Mouse (Mus musculus) T-cell, adult 2 months (primary cell): ENCODE measurements around the gene Golga3.

ENCODE experiments used
- DNase-seq: peaks from one replicate; pipeline ENCODE4 v3.0.0; 2022; ENCODE audit warnings: low spot score

Gene Golga3

DNA sequence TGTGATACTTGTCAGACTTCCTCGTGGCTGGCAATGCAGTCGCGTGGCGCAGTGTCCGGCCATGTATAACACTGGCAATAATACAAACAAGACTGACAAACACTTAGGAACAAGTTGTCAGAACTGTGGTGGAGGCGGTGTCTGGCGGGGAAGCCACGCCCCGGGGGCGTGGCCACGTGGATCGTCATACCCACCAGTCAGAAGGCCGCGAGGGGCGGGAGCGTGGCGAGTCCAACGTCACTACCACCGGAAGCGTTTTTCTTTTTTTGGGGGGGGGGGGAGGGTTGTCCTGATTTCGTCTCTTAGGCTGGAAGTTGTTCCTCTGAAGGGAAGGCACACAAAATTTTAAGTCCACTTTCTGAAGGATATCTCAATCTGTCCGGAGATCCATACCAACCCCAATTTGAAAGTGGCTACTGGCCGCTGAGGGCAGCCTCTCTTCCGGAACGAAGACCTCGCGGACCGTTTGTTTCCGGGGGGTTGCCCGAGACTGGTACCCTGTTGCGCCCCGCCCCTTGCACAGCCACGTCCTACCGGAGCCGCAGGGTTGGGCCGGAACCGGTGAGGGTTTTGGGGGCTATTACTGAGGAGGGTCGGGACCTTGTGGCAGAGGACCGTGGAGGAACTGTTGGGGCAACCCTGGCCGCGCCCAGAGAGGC is at the start of gene Golga3:
Gene Golga3 (plus strand): TSS at position 340 of the 659 bp plus-strand sequence.
- peak; percentile 92 for DNase-seq

DNA sequence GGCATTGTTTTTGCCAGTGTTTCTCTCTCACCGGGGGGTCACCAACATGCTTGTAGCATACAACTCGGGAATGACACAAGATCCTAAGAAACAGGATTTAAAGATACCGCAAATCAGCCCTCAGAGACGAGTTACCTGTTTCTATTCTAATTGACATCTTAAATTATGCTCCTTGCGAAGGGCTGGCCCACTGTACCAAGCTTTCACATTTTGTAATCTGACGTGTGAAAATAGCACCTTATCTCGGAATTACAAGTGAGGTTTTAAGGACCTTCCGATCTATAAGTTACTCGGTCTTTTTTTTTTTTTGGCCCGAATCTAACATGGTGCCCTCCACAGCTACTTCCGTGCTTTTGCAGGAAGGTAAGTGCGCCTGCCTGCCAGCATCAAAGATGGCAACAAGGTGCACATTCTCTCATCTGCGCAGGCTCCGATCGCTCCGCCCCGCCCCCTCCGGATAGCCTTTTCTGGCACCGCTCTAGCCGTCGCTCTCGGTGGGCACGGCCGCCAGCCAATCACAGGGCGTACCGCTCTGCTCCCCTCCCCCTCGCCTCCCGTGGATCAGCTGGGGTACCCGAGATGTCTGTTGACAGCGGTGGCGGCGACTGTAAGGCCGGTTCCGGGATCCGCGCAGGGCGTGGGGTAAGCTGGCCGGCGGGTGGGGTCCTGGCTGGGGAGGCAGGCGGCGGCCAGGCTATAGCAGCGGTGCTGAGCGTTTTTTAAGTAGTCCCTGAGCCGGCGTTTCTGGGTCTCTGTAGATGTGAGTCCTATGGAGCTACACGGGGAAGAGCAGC is 41.0 kb upstream of the Golga3 start, which contains the start of gene Chfr:
Gene Chfr (plus strand): TSS at position 550 of the 794 bp plus-strand sequence.
- DNase-seq: peak; percentile 99

DNA sequence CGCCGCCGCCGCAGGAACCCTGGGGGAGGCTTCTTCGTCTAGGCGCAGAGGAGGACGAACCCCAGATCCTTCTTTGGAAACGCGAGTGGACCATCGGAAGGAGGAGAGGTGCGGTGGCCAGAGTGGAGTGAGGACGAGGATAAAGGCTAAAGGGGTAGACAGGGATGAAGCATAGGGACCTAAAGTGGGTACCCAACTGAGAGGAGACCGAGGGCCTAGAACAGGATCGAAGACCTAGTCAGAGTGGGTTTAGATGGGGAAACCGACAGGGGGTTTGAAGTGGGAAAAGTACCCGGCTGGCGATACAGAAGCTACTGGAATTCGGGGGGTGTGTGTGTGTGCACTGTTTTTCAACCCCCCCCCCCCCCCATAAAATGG is 40.4 kb upstream of the Golga3 start:
- no peak for DNase-seq

DNA sequence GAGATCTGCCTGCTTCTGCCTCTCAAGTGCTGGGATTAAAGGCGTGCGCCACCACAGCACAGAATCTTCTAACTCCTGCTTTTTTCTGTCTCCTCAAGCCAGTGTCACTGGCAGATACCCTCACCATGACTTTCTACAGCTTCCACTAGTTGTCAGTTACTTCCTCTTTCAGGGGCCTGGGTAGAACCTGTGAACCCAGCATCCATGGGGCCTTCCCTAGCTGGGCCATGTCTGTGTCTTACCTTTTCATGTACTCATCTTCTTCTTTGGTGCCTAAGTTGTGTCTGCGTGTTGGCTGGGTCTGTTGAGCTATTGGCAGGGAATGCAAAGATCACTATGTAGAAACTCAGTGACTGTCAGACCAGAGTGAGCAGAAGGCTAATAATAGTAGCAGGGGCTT is 38.7 kb upstream of the Golga3 start:
- DNase-seq: no peak

DNA sequence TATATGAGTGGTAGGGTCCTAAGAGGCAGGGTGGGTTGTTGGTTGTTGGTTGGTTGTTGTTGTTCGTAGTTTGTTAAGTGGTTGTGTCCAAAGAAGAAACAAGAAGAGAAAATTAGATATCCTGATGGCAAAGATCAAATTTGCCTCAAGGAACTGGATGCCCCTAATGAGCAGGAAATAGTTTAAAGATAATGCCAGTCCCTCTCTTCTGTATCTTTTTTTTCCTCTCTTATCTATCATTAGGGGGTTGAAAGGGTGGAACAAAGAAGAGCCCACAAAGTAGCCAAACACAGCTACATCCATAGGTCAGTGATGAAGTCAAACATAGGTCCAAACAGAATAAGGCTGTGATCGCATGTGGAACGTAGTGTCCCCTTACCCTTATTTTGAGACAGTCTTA is 37.2 kb upstream of the Golga3 start:
- DNase-seq: no peak

DNA sequence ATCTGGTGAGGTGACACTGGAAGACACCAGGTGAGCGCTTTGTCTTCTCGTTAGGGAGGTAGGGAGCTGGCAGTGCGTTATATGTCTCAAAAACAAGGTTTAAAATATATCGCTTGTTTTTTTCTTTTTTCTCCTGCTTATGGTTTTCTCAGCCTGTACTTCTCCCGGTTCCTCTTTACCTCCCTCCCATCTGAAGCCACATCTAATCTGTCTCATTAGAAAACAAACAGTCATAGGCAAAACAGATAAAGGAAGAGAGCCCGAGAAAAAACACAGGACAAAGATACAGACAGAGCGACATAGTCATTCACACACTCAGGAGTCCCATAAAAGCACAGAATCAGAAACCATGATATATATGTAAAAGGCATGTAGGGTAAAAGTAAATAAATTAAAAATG is 36.1 kb upstream of the Golga3 start:
- DNase-seq: no peak

DNA sequence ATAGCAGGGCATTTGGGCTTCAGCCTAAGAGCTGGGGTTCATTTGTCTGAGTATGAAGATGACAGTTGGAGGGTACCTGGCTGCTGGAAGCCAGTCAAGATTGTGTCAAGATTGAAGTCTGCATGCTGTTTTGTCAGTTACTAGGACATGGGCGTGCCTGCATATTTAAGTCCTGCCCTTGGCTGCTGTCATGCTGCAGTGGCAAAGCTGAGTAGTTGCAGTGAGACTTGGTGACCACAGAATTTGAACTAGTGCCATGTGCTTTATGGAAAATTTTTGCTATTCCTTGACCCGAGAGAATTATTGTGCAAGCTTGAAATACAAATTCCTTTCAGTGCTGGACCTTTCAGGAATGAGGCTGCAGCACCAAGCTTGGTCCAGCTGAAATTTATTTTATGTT is 34.2 kb upstream of the Golga3 start:
- no peak for DNase-seq

DNA sequence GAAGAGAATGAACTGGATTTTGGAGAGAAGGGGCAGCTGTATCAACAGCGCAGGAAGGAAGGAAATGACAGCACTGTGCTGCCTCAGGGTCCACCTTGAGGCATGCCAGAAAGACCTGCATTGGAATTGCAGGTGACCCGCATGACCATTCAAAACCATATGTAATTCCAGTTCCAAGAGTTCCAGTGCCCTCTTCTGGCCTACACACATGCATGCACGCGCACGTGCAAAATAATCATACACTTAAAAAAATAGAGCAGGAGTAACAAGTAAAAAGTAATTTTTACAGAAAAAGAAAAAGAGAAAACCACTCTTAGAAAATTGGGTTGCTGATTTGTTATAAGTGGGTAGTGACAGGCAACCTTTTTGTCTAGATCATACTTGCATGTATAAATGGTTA is 33.5 kb upstream of the Golga3 start:
- DNase-seq: peak; percentile 8

DNA sequence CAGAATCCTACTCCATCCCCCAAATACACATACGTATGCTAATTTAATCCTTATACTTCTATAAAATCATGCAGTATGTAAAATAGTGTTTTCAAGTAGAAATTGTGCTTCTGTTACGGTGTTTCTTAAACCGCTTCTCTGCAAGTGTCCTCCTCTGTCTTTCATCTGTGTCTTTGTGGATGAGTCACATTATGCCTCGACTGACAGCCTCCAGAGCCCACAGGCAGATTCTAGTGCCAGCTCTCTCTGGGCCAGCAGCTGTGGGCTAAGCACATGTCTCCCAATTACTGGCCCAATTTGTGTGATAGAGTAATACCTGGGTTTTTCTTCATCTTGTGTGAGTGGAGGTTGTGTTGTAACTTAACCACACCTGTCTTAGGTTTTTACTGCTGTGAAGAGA is 7.1 kb upstream of the Golga3 start:
- DNase-seq: no peak

DNA sequence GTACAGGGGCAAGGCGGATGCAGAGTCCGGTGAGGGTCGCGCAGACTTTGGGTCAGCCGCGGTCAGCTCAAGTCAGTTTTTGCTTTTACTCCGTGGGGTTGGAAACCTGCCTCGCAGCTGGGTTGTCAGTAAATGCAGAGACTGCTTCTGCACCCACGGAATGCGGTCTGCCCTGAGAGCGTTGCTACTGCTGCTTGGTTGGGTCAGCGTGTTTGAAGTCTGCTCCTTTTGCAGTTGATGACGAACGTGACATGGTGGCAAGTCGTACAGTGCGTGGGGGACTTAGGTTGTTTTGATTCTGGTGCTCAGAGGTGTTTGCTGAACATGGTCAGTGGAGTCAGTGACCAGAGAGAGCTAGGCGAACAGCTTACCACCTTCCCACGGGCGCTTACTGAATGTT is 520 bp downstream of the Golga3 start:
- peak; percentile 62 for DNase-seq

DNA sequence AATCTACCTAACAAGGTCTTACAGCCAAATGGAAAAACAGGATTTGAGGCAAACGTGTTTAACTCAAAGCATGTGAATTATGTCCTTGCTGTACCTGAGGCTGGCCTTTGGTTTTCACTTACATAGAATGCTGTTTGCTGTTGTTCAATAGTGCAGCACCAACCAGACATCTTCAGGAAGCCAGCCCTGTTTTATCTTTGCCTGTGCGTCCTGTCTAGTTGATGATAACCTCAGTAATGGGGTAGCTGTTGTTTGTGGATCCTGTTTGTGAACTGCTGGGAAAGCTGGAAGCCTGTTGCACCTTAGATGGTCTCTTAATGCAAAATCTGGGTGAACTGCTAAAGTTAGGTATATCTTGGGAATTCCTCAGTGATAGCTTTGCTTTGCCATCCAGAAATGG is 2.1 kb downstream of the Golga3 start:
- no peak for DNase-seq

DNA sequence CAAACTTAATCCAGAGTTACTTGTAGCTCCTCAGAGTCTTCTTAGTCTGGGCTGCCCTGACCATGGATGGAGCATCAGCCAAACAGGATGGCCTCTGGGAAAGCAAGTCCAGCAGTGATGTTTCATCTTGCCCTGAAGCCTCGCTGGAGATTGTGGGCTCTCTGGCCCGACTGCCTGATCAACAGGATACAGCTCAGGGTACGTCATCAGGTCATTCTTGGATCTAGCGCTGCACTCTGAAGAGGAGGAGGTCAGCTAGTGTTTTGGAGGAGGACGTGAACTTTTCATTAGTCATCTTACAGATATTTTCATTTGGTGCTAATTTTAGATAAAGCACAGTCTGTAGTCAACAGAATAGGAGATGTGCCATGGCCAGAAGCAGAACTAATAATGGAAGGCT is 5.2 kb downstream of the Golga3 start:
- no peak for DNase-seq

DNA sequence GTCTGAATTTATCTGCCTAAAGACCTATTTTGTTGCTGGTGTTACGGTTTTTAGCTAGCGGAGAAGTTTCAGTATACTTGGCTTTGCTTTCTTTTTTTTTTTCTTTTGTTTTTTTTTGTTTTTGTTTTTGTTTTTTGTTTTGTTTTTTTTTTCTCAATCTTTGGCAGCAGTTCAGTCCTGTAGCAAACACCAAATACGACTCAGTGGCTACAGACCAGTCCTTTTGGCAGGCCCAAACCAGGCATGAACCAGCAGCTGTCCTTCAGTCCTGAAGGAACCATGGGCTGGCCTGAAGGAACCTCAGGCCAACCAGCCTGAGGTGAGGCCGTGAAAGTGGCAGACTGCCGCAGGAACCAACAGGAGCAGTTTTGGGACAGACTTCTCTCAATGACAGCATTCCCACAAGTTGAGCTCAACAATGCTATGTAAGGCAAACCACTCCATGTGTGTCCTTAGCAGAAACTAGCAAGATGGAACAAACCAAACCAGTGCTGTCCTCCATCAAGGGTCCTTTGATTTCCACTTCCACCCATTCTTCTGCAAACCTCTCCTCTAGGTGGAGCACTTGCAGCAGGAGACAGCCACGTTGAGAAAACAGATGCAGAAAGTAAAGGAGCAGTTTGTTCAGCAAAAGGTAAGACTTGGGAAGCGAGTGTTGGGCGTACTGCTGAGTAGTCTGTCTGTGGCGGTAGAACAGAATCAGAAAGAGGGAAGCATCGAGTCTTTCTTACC is 26.8 kb downstream of the Golga3 start:
- DNase-seq: no peak

DNA sequence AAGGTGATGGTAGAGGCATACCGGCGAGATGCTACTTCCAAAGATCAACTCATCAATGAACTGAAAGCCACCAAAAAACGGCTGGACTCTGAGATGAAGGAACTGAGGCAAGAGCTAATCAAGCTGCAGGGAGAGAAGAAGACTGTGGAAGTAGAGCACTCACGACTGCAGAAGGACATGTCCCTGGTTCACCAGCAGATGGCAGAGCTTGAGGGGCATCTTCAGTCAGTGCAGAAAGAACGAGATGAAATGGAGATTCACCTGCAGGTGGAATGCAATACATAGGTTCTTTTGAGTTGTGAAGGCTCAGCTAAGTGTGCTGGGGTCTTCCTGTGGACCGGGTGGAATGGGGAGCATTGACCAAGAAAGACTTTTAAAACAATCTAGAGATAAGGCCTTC is 28.3 kb downstream of the Golga3 start:
- DNase-seq: no peak

DNA sequence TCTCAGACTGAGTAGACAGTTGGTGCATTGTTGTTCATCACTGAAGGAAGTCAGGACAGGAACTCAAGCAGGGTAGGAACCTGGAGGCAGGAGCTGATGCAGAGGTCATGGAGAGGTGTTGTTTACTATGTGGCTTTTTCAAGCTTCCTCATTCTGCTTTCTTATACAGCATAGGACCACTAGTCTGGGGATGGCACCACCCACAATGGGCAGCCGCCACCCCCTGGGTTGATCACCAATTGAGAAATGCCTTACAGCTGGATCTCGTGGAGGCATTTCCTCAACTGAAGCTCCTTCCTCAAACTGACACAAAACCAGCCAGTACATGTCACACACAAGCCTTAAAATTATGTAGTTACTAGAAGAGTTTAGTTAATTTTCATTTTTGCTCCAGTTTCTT is 34.8 kb downstream of the Golga3 start:
- no peak for DNase-seq

DNA sequence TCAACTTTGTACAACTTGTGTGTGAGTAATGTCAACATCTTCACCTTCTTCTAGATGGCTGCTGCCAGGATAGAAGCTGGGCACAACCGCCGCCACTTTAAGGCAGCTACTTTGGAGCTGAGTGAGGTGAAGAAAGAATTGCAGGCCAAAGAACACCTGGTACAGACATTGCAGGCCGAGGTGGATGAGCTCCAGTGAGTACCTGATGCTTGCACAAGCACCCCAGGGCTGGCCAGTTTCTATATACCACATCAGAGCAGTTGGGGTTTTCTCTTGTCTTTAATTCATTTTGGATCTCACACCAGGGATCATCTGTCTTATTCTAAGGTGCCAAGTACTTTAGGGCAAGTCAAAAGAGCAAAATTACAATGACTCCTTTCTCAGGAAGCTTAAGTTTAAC is 40.3 kb downstream of the Golga3 start:
- no peak for DNase-seq

DNA sequence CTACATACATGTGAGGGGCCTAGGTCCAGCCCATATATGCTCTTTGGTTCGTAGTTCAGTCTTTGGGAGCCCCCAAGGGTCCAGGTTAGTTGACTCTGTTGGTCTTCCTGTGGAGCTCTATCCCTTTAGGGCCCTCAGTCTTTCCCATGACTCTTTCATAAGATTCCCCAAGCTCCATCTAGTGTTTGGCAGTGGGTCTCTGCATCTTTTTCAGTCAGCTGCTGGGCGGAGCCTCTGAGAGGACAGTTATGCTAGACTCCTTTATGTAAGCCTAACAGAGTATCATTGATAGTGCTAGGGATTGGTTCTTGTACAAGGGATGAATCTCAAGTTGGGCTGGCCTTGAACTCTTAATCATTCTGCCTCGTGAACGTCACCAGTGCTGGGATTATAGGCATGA is 43.8 kb downstream of the Golga3 start:
- no peak for DNase-seq

DNA sequence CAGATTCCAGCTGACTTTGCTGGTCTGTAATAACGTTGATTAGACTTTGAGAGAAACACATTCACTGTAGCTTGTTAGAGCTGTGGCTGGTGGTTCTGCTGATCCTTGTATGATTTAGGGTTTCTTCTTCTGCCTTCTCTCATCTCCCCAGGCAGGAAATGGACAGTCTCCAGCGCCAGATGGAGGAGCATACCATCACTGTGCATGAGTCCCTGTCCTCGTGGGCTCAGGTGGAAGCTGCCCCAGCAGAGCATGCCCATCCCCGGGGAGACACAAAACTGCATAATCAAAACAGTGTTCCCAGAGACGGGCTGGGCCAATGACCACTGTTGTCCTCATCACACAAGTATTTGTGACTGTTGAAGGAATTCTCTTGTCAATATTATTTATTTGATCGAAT is 46.3 kb downstream of the Golga3 start:
- no peak for DNase-seq

DNA sequence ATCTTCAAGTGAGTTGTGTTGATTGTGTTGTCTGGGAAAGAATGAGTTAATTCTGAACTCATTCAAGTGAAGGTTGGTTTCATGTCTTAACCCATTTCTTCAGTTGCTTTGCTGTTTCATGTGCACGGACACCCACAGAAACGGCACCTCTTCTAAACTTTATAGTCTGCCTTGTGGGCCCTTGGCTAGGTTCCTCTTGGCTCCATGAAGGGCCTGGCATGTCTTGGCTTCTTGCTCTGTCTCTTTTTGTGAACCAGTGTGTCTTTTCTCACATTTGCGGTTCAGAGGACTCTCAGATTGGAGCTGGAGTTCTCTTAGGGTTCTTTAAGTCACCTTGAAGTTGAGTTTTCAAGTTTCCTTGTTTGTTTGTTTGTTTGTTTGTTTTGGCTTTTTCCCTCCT is 48.6 kb downstream of the Golga3 start:
- no peak for DNase-seq

DNA sequence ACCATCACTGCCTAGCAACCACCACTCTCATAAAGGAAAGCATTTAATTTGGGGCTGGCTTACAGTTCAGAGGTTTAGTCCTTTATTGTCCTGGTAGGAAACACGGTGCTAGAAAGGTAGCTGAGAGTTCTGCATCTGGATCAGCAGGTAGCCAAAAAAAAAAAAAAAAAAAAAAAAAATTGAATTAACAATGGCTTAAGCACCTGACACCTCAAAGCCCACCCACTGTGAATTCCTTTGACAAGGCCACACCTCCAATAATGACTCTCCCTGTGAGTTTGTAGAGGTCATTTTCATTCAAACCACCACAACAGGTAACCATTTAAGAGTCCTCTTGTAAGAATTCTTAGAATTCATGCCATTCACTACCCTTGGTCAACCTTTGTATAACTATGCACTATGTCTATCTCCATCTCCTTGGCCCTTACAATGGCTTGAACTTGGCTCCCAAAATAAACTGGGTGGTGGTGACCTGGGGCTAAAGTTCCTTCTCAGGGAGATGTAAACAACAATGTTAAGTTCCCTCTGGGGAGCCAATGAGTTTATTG is 50.9 kb downstream of the Golga3 start:
- no peak for DNase-seq

DNA sequence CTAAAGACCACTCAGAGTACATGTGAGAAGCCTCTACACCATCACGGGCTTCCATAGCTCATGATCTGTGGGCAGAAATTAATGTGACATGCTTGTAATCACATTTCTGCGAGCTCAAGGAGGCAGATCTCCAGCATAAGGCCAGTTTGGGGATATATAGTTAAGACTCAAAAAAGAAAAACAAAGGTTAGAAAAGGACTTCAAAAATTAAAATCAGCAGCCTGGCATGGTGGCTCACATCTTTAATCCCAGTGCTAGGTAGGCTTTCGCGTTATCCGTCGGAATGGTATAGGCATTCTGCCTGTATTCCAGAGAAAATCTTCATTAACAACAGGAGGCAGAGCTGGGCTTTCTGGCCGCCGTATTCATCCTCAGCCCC is 53.9 kb downstream of the Golga3 start:
- DNase-seq: no peak

DNA sequence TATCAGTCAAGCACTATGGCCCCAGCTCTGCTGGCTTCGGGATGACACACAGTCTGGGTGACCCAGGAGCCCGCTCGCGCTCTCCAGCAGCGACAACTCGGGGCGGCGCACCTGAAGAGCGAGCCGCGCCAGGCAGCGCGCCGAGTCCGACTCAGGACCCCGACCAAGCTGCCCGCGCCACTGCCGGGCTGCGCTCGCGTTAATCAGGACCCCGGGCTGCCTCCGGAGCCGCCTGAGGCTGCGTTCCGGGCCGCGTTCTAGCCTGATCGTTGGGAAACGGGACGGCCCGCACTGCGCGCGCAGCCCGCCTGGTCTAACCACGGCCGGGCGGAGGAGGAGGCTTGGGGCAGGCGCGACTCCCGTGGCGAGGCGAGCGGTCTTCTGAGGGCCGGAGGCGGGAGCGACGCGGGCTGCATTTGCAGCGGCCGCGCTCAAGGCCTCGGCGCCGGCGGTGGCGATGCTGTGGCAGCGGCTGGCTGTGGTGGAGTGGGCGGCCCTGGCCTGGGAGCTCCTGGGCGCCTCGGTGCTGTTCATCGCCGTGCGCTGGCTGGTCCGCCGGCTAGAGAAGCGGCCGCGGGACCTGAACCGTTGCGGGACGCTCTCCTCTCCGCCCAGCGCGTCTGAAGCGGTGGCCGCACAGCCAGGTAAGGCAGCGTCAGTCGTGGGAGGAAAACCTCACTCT is 54.4 kb downstream of the Golga3 start, which contains the start of gene Ankle2:
Gene Ankle2 (plus strand): TSS at position 225 of the 682 bp plus-strand sequence.
- DNase-seq: peak; percentile 92
